Mouse (Mus musculus): ENCODE results near the gene Foxi1. TPM values are rescaled to one million over a fixed set of nuclear protein-coding genes. Genes with fewer than 3 reads are reported as not detected.
"Not testable (repeated sequence)": the region's sequence is repeated elsewhere in the genome, so short reads cannot be mapped to it uniquely, and the experiment has no call there.

Foxi1 gene
- 0.78 and 0.92 TPM in 2 replicates for polyA plus RNA-seq (2016; fragmentation: Nextera tagmentation; extraction: Ambion mirVana)

DNA sequence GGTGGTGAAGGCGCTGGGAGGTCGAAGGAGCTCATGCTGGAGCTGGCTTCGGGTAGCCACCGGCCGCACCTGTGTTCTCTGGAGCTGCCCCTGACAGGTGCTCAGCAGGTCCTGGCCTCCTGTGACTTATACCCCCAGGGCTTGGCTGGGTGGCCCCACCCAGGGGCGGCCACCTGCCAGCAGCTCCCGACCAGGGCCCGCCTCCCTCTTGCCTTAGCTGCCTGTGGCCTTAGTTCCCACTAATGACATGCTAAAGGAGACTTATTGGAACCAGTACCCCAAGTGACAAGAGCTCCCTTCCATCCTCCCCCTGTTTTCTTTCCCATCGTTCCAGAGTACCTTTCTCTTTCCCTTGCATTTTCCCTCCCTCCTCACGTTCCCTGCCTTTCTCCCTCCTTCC lies at the start of gene Foxi1:
Foxi1 (minus strand) TSS at position 101 of the 400 bp plus-strand sequence.
- Histone ChIP-seq H3K4me1 (no peaks in the 10 kb centered on the region), H3K27me3 (no peaks in the 10 kb centered on the region), H3K4me3 (no peak within 1 kb of the TSS), H3K27ac (no peak within 1 kb of the TSS), H3K36me3 (no peaks in the 10 kb centered on the region), H3K9me3 (replicated peaks) (no peaks in the 10 kb centered on the region), H3K4me2 (replicated peaks) (no peak within 1 kb of the TSS), H3K9ac (no peak within 1 kb of the TSS)
- WGBS = 83% methylated on average over 10 of the region's 10 CpGs
- no peak for ATAC-seq (ENCODE audit: low FRiP score)

DNA sequence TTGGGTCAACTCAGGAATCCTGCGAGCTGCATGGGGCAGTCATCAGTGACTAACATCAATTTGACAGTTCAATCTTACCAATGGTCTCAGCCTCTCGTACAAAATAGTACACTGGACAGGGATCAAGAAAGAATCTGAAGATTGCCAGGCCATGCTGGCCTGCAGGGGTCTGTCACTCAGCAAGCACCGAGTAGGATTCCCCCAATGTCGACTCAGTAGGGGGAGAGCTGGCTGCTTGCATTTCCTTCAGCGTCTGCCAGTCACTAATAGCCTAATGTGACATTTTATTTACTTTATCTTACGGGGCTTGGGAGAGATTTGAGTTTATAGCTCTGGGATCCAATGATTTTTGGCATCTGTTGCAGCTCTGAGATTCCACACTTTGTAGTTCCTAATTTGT lies 35.1 kb upstream of the Foxi1 start:
- H3K36me3 ChIP-seq = no peaks in the 10 kb centered on the region

DNA sequence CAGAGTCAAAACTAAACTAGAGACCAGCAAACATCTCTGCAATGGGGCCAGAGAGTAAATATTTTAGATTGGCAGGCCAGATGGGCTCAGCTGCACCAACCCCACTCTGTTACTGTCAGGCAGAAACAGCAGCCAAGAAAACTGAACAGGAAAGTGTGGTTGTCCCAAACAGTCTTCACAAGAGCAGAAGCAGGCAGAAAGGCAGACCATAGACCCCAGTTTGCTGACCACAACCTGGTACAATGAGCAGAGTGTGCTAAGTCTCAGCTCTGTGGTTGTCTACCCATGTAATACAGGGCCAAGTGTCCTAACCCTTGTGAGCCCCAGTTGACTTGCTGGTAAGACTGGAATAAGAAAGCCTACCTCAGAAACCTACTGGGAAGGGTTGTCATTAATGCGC lies 32.4 kb upstream of the Foxi1 start:
- H3K27me3 ChIP-seq = no peaks in the 10 kb centered on the region
- no peaks in the 10 kb centered on the region for H3K36me3 ChIP-seq
- no peak overlapping the region for H3K9ac ChIP-seq
- no peak overlapping the region for H3K4me3 ChIP-seq
- WGBS = 98% methylated on average over 1 of the region's 1 CpGs
- no peak overlapping the region for H3K27ac ChIP-seq
- H3K9me3 ChIP-seq (replicated peaks) = 0 out of 2 replicates have a peak, but pooled peaks cover 7% of the 10 kb centered on the region
- no peak for ATAC-seq (ENCODE audit: low FRiP score)
- H3K4me2 ChIP-seq (replicated peaks) = no peak overlapping the region
- no peaks in the 10 kb centered on the region for H3K4me1 ChIP-seq

More for the DNA sequence above, 35.1 kb upstream of the Foxi1 start:
- H3K4me2 ChIP-seq (replicated peaks) = no peak overlapping the region
- H3K9ac ChIP-seq = no peak overlapping the region
- H3K27me3 ChIP-seq = no peaks in the 10 kb centered on the region
- WGBS = 51% methylated on average over 6 of the region's 6 CpGs
- no peaks in the 10 kb centered on the region for H3K4me1 ChIP-seq
- no peak for ATAC-seq (ENCODE audit: low FRiP score)
- no peak overlapping the region for H3K4me3 ChIP-seq
- H3K9me3 ChIP-seq (replicated peaks) = 0 out of 2 replicates have a peak, but pooled peaks cover 7% of the 10 kb centered on the region
- H3K27ac ChIP-seq = no peak overlapping the region

DNA sequence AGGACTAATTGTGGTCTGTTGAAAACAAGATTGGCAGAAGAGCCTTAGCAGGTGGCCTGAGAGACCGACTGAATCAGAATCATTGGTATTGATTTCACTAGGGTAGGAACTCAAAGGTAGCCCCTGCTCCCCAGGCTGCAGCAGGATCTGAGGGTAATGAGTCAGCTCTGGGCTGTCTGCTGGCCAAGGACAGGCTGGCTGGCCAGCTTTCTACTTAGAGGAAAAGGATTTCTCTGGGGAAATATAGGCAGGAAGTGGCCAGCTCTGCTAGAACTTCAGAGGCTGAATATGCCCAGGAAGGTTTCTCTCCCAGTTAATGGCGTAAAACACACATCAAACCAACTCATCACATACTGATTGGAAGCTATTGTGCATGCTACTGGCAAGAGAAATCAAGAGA lies 31.8 kb upstream of the Foxi1 start:
- WGBS = 80% methylated on average over 2 of the region's 2 CpGs
- Histone ChIP-seq H3K4me3 (no peak overlapping the region), H3K27ac (no peak overlapping the region), H3K4me2 (replicated peaks) (no peak overlapping the region), H3K9me3 (replicated peaks) (0 out of 2 replicates have a peak, but pooled peaks cover 7% of the 10 kb centered on the region), H3K27me3 (no peaks in the 10 kb centered on the region), H3K9ac (no peak overlapping the region), H3K36me3 (no peaks in the 10 kb centered on the region), H3K4me1 (no peaks in the 10 kb centered on the region)
- no peak for ATAC-seq (ENCODE audit: low FRiP score)

DNA sequence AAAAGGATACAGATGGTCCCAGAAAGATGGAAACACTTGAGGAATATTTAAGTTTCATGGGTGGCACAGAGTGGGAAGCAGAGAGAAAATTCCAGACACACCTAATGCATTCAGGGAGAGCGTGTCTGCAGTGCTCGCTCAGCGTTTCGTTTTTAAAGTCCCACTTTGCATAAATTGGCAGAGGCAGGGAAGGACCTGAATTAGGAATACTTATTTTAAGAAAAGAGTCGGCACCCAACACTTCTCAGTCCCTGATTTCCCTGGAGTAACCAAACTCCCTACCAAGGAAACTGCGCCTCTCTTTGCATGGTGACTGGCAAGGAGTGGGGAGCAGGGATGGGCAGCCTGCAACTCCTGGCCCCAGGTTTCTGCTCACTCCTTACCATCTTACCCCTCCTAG lies 29.0 kb upstream of the Foxi1 start:
- no peak overlapping the region for H3K4me2 ChIP-seq (replicated peaks)
- H3K36me3 ChIP-seq = no peaks in the 10 kb centered on the region
- H3K9ac ChIP-seq = no peak overlapping the region
- no peaks in the 10 kb centered on the region for H3K4me1 ChIP-seq
- H3K9me3 ChIP-seq (replicated peaks) = 0 out of 2 replicates have a peak, but pooled peaks cover 7% of the 10 kb centered on the region
- ATAC-seq (ENCODE audit: low FRiP score) = no peak
- H3K4me3 ChIP-seq = no peak overlapping the region
- H3K27me3 ChIP-seq = no peaks in the 10 kb centered on the region
- 90% methylated on average over 6 of the region's 6 CpGs for WGBS
- H3K27ac ChIP-seq = no peak overlapping the region

DNA sequence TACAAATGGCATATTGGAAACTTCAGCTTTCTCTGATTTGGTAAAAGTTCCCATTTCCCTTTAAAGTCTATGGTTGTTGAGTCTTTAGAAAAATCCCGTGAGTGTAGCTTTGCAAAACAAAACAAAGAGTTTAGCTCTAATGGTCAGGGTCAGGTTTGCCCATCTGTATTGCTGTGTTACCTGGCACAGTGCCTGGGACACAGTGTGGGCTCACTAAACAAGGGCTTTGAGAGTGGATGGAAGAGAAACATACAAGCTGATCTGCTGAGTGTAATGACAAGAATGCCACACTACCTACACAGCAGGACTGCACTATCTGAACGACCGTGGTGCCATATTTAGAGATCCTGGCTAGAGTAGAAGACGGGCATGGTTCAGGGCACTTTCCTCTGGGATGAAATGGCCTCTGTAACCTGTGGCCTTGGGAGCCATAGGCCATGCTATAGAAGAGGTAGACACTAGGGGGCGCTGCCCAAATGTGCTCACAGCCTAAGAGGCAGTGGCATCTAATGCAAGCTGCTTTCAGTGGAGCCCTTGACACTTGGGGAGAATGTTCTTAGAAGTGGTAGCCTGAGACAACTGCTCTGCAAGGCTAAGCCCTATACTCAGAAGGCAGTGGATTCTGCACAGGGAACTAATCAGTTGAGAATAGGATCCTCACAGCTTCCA lies 28.3 kb upstream of the Foxi1 start:
- 41% methylated on average over 5 of the region's 5 CpGs for WGBS
- Histone ChIP-seq H3K9me3 (replicated peaks) (0 out of 2 replicates have a peak, but pooled peaks cover 5% of the 10 kb centered on the region), H3K4me2 (replicated peaks) (no peak overlapping the region), H3K9ac (no peak overlapping the region), H3K4me1 (no peaks in the 10 kb centered on the region), H3K36me3 (no peaks in the 10 kb centered on the region), H3K27ac (no peak overlapping the region), H3K27me3 (no peaks in the 10 kb centered on the region), H3K4me3 (no peak overlapping the region)
- no peak for ATAC-seq (ENCODE audit: low FRiP score)

DNA sequence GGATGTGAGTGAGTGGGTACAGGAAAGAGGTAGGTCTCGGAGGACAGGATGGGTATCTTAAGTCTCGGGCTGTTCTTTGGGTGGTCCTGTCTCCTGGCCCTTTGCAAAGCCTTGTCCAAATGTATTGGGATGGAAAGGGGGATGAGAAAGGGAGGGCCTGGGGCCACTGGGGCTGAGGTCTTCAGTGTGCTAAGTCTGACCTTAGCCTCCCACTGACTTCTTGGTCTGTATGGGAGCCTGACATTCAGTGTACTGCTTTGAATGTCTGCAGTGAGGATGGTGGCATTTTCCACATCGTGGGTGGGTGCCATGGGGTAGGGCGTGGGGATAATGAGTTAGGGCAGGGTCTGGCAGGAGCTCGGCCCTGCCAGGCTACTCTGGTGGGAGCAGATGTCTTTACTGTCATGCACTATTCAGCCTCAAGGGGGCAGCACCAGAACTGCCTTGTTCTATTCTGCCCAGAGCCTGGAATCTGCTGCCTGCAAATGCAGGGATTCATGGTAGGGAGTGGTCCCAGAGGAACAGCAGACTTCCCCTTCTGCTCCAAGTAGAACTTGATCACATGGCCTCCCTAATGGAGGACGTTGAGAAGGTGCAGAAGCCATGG lies 21.0 kb upstream of the Foxi1 start:
- H3K27ac ChIP-seq = no peak overlapping the region
- no peak overlapping the region for H3K4me3 ChIP-seq
- no peaks in the 10 kb centered on the region for H3K27me3 ChIP-seq
- no peaks in the 10 kb centered on the region for H3K36me3 ChIP-seq
- H3K9ac ChIP-seq = no peak overlapping the region
- ATAC-seq (ENCODE audit: low FRiP score) = peak; percentile 76
- H3K9me3 ChIP-seq (replicated peaks) = no peaks in the 10 kb centered on the region
- 44% methylated on average over 6 of the region's 6 CpGs for WGBS
- no peak overlapping the region for H3K4me2 ChIP-seq (replicated peaks)
- H3K4me1 ChIP-seq = no peaks in the 10 kb centered on the region

DNA sequence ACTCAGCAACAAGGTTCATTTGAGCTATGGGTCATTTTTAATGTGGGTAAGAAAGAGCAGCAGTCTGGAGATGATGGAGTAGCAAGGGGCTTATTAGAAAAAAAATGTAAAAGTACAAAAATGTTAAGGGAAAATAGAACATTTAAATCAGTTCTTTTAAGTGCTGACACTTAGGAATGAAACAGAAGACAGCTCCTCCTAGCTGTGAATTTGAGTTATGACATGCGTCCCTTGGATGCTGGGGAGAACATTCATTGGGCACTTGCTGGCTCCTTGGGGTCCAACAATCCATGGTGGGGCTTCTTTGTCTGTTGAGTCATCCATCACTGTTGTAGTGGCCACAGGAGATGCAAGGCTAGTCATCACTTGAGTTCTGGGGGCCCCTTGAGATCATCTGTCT lies 19.3 kb upstream of the Foxi1 start:
- Histone ChIP-seq H3K4me3 (no peak overlapping the region), H3K36me3 (no peaks in the 10 kb centered on the region), H3K4me1 (no peaks in the 10 kb centered on the region), H3K4me2 (replicated peaks) (no peak overlapping the region), H3K9me3 (replicated peaks) (no peaks in the 10 kb centered on the region), H3K9ac (no peak overlapping the region), H3K27me3 (no peaks in the 10 kb centered on the region), H3K27ac (no peak overlapping the region)
- ATAC-seq (ENCODE audit: low FRiP score) = no peak
- WGBS = 48% methylated on average over 1 of the region's 1 CpGs

DNA sequence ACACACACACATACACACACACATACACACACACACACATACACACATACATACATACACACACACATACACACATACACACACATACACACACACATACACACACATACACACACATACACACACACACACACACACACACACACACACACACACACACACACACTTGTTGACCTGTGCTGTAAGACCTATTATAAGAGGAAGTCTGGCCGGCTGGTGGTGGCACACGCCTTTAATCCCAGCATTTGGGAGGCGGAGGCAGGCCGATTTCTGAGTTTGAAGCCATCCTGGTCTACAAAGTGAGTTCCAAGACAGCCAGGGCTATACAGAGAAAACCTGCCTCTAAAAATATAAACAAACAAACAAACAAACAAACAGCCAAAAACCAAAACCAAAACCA lies 12.7 kb upstream of the Foxi1 start:
- H3K27ac ChIP-seq; H3K9ac ChIP-seq; H3K27me3 ChIP-seq; H3K4me3 ChIP-seq; H3K36me3 ChIP-seq; ATAC-seq (ENCODE audit: low FRiP score); H3K4me1 ChIP-seq; H3K9me3 ChIP-seq (replicated peaks); H3K4me2 ChIP-seq (replicated peaks): not testable (repeated sequence)
- 92% methylated on average over 4 of the region's 4 CpGs for WGBS

DNA sequence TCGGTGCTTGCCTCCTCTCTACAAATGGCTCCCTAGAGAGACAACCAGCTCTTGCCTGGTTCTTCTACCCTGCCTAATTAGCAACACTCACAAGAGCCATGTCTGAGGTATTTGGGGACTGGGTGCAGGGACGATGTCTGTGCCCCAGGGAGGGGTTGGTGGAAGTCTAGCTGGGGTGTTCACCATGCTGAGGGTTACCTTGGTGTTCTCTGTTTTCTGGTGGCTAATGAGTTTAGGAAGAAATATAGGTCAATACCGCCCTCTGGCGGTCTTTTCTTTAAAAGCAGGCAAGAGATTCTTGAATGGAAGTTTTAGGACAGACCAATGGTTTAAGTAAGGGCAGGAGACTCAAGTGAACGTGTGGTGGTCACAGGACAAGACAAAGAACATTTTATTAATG lies 5.0 kb upstream of the Foxi1 start:
- Histone ChIP-seq H3K27me3 (no peaks in the 10 kb centered on the region), H3K9me3 (replicated peaks) (no peaks in the 10 kb centered on the region), H3K4me3 (no peak overlapping the region), H3K9ac (no peak overlapping the region), H3K4me1 (no peaks in the 10 kb centered on the region), H3K4me2 (replicated peaks) (no peak overlapping the region), H3K27ac (no peak overlapping the region), H3K36me3 (no peaks in the 10 kb centered on the region)
- 20% methylated on average over 5 of the region's 5 CpGs for WGBS
- ATAC-seq (ENCODE audit: low FRiP score) = no peak

DNA sequence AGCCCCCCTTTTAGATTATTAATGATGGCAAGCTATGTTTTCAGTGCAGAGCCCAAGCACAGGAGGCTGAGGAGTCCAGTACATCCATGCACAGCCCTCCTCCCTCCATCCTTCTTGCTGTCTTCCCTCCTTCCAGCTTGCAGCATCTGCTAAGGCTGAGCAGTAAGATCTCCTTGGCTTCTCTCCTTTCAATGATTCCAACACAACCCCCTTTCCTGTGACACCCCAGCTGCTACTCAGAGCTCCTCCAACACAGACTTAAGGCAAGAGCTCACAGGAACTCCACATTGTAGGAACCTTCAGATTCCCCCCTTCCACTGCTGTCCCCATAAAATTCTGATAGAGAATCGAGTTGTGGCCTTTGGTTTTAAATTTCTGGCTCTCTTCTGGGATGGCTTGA lies 5.1 kb downstream of the Foxi1 start:
- H3K9ac ChIP-seq = no peak overlapping the region
- no peaks in the 10 kb centered on the region for H3K4me1 ChIP-seq
- H3K9me3 ChIP-seq (replicated peaks) = no peaks in the 10 kb centered on the region
- no peaks in the 10 kb centered on the region for H3K27me3 ChIP-seq
- H3K27ac ChIP-seq = no peak overlapping the region
- H3K4me2 ChIP-seq (replicated peaks) = no peak overlapping the region
- ATAC-seq (ENCODE audit: low FRiP score) = no peak
- no peaks in the 10 kb centered on the region for H3K36me3 ChIP-seq
- WGBS = 64% methylated on average over 1 of the region's 1 CpGs
- H3K4me3 ChIP-seq = no peak overlapping the region

DNA sequence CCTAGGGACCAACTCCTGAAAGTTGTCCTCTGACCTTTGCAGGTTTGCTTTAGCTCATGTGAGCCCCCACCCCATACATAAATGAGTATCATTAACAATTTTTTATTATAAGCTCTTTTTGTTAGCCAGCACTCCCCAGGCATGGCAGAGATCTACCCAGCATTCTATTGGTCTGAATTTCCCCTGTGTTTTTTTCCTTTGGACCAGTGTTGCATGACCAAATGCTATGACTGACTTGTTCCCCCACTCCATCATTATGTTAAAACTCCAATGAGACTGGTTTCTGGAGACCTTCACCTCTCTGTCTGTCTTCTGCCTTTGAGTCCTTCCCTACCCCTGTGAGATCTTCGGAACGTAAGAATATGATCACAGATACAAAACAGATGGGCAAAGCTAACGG lies 12.7 kb downstream of the Foxi1 start:
- Histone ChIP-seq H3K36me3 (no peaks in the 10 kb centered on the region), H3K9me3 (replicated peaks) (no peaks in the 10 kb centered on the region), H3K27ac (no peak overlapping the region), H3K4me3 (no peak overlapping the region), H3K4me2 (replicated peaks) (no peak overlapping the region), H3K9ac (no peak overlapping the region), H3K4me1 (no peaks in the 10 kb centered on the region), H3K27me3 (no peaks in the 10 kb centered on the region)
- no peak for ATAC-seq (ENCODE audit: low FRiP score)
- 88% methylated on average over 3 of the region's 3 CpGs for WGBS
